Mouse (Mus musculus) retina, adult 2 months (tissue): ENCODE results near the gene Rnf20.

Experiments
- DNase-seq: peaks from one replicate; pipeline ENCODE4 v3.0.0-alpha.2; 2012; ENCODE audit warnings: low read depth, low spot score

Rnf20 gene

GRCm38 (mm10) chr4:49659421-49659820 is 27.6 kb downstream of the Rnf20 start:
- no peak for DNase-seq

- DNase-seq: no peak
These were observed 29.9 kb downstream of the Rnf20 start for GRCm38 (mm10) chr4:49661664-49662063.

GRCm38 (mm10) chr4:49662231-49662630 is 30.4 kb downstream of the Rnf20 start:
- no peak for DNase-seq

- DNase-seq: no peak
These were observed 33.0 kb downstream of the Rnf20 start for GRCm38 (mm10) chr4:49664850-49665249.

GRCm38 (mm10) chr4:49676071-49676470 is 44.3 kb downstream of the Rnf20 start:
- no peak for DNase-seq

GRCm38 (mm10) chr4:49676790-49677189 is 45.0 kb downstream of the Rnf20 start:
- no peak for DNase-seq

- no peak for DNase-seq
These were observed 48.5 kb downstream of the Rnf20 start for GRCm38 (mm10) chr4:49680171-49680875.

- DNase-seq: no peak
These were observed 50.0 kb downstream of the Rnf20 start, which contains the start of gene Ppp3r2 for GRCm38 (mm10) chr4:49681812-49682211. Gene Ppp3r2, minus strand, starts transcription at chr4:49682024.

GRCm38 (mm10) chr4:49688594-49689288 is 56.9 kb downstream of the Rnf20 start:
- DNase-seq: peak; percentile 42

GRCm38 (mm10) chr4:49691405-49692194 is 59.8 kb downstream of the Rnf20 start:
- no peak for DNase-seq
